Mouse (Mus musculus) myocyte (in vitro differentiated cells): ENCODE data around the gene Fnbp1l.

ENCODE experiments used
- CEBPB ChIP-seq: IDR thresholded peaks from 2 replicates; pipeline ENCODE4 v1.6.1; 2011; ENCODE audit warnings: mild to moderate bottlenecking, moderate library complexity; ENCODE audit not compliant: poor library complexity, insufficient read depth, severe bottlenecking
- E2F4 ChIP-seq: IDR thresholded peaks from one replicate; pipeline ENCODE4 v1.6.1; 2011; ENCODE audit warnings: mild to moderate bottlenecking, control low read depth, moderate library complexity; ENCODE audit not compliant: insufficient read depth
- MAX ChIP-seq: IDR thresholded peaks from one replicate; pipeline ENCODE4 v1.6.1; 2011; ENCODE audit warnings: low read depth, mild to moderate bottlenecking, control low read depth
- MYOD1 ChIP-seq, 3 experiments: IDR thresholded peaks; one replicate each; pipeline ENCODE4 v1.6.1; 2011; ENCODE audit warnings: control low read depth in 2 of 3, low read depth in 2 of 3, mild to moderate bottlenecking in 2 of 3, moderate library complexity in 1 of 3; ENCODE audit not compliant: insufficient read length in 2 of 3, control insufficient read depth in 1 of 3
- MYOG ChIP-seq, 3 experiments: IDR thresholded peaks; one replicate each; pipeline ENCODE4 v1.6.1; 2011; ENCODE audit warnings: control low read depth in 2 of 3, low read depth in 2 of 3, mild to moderate bottlenecking in 2 of 3; ENCODE audit not compliant: insufficient read length in 2 of 3, control insufficient read depth in 1 of 3, insufficient read depth in 1 of 3
- POLR2A ChIP-seq: IDR thresholded peaks from one replicate; pipeline ENCODE4 v1.6.1; 2011; ENCODE audit warnings: low read depth, mild to moderate bottlenecking, control low read depth, moderate library complexity; ENCODE audit not compliant: insufficient read length
- POLR2AphosphoS2 ChIP-seq: IDR thresholded peaks from one replicate; pipeline ENCODE4 v1.6.1; 2011; ENCODE audit warnings: low read depth, control low read depth; ENCODE audit not compliant: insufficient read length
- REST ChIP-seq: IDR thresholded peaks from one replicate; pipeline ENCODE4 v1.6.1; 2011; ENCODE audit warnings: mild to moderate bottlenecking, control low read depth, moderate library complexity; ENCODE audit not compliant: insufficient read depth, insufficient read length
- TCF12 ChIP-seq: IDR thresholded peaks from one replicate; pipeline ENCODE4 v1.6.1; 2011; ENCODE audit warnings: mild to moderate bottlenecking, control low read depth; ENCODE audit not compliant: poor library complexity, insufficient read depth, severe bottlenecking
- TCF3 ChIP-seq: IDR thresholded peaks from one replicate; pipeline ENCODE4 v1.6.1; 2011; ENCODE audit warnings: low read depth, control low read depth; ENCODE audit not compliant: insufficient read length
- USF1 ChIP-seq: IDR thresholded peaks from one replicate; pipeline ENCODE4 v1.6.1; 2011; ENCODE audit warnings: low read depth, mild to moderate bottlenecking, control low read depth, moderate library complexity

GRCm38 (mm10) chr3:122540918-122541317, 78.6 kb downstream of the Fnbp1l start:
- TF ChIP-seq TCF3 (no peak), POLR2A (no peak), USF1 (no peak), POLR2AphosphoS2 (no peak), CEBPB (no peak), MAX (no peak), MYOD1 (IDR thresholded peaks at IDR 0.05; ENCODE audit: control insufficient read depth in 1 of 3, insufficient read length in 2 of 3, low read depth in 2 of 3) (no peak), MYOG (IDR thresholded peaks at IDR 0.05; ENCODE audit: control insufficient read depth in 1 of 3, insufficient read depth in 1 of 3, insufficient read length in 2 of 3, low read depth in 2 of 3) (no peak), TCF12 (no peak), REST (no peak), E2F4 (no peak)
